Mouse (Mus musculus) lung, postnatal 25 days (tissue): ENCODE measurements around the gene Plin5.
"Not testable (repeated sequence)": the region's sequence is repeated elsewhere in the genome, so short reads cannot be mapped to it uniquely, and the experiment has no call there.

Experiments used
- DNase-seq: peaks from one replicate; pipeline ENCODE4 v3.0.0; 2022; ENCODE audit warnings: low spot score

The Plin5 gene

DNA sequence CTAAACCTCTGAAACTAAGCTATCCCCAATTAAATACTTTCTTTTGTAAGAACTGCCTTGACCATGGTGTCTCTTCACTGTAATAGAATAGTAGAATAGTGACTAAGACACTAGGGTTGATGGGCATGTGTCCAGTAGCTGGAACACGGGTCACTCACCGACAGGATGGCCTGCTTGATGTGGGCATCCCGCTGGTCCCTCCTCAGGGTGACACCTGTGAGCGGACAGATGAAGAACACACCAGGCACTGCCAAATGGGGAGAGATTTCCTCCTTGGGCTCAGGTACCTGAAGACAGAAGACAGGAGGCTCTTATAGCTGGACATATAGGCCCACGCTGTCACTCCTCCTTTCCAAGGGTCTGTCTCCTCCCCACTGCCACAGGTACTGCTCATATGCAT, 45.2 kb downstream of the Plin5 start:
- no peak for DNase-seq

DNA sequence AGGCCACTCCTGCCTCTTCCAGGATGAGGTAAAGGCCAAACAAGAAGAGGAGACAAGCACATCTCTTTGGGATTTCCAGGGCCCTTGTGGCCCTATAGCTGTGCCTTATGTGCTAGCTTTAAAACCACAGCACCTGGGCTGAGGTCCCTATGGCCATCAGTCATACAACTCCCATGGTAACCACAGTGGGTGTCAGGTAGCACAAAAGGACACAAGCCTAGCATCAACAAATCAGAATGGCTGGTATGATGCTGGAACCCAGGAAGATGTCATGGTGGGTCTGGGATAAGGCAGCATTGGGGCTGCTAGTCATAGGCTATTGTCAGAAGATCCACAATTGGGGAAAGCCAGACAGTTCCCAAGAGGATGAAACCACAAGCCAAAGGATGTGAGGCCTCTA, 46.3 kb downstream of the Plin5 start:
- DNase-seq = no peak

DNA sequence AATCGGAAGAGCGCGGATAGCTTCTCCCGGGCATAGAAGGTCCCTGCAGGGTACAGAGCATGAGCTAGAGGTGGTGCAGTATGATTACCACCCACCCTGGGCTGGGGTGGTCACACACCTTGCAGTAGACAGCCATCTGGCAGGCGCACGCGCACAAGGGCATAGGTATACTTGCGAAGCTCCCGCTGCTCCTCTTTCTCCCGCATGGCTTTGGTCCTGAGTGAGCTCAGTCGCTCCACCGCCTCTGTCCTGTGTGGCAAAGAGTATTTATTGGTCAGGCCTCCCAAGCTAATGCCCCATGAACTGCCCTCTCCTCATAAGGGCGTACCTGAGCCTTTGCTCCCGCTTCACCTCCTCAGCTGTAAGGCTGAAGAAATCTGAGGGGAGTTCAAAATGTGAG, 48.3 kb downstream of the Plin5 start:
- no peak for DNase-seq

DNA sequence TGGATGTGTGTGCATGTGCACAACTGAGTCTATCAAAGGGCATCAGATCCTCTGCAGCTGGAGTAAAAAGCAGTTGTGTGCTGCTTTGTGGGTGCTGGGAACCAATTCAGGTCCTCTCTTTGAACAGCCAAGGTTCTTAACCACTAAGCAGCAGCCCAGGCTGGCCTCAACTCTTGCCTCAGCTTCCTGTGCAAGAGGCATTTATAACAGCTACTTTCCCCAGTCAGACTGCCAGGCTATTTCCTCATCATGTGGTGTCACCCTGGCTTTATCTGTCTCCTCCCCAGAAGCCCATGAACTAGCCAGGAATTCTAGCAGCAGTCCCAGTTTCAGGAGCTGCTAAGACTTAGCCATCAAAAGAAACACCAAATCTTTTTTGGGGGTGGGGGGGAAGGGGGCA, 50.9 kb downstream of the Plin5 start:
- no peak for DNase-seq

- not testable (repeated sequence) for DNase-seq
These were observed 51.7 kb downstream of the Plin5 start for GRCm38 (mm10) chr17:56065715-56066114.

DNA sequence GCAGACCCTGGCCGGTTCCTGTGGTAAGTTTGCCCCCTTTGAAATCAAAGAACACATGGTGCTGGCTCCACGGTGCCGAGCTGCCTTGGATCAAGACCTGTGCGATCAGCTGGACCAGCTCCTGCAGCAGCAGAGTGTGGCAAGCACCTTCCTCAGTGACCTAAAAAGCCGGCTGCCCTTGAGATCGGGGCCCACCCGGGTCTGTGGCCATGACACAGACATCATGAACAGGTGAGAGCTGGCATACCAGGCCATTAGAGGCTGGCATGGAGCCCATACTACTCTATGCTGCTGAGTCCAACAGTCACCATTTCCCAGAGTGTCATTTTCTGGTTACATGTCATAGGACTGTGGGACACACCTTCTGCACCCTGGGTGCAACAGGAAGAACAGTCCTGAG, 55.3 kb downstream of the Plin5 start:
- DNase-seq = no peak
